Mouse (Mus musculus) stomach, embryonic 14.5 days (tissue): ENCODE results near the gene Capzb. TPM values are rescaled to one million over a fixed set of nuclear protein-coding genes. Genes with fewer than 3 reads are reported as not detected.

Experiments used
- ATAC-seq: fragments of 200-750 bp; cut with Nextera tagmentation; 2 replicates; pipeline ENCODE4 v1.8.0; 2017; ENCODE audit warnings: low read depth, moderate TSS enrichment; ENCODE audit not compliant: insufficient number of reproducible peaks, insufficient read depth, low FRiP score
- H3K27ac ChIP-seq: fragments of 300-500 bp; sonication (generic); 2 replicates; pipeline ENCODE4 v1.5.1; 2014; ENCODE audit warnings: mild to moderate bottlenecking, low read length, moderate library complexity, mixed read lengths
- H3K27me3 ChIP-seq: fragments of 300-500 bp; sonication (generic); 2 replicates; pipeline ENCODE4 v1.6.1; 2014; ENCODE audit warnings: low read length, control low read depth, mixed read lengths; ENCODE audit not compliant: control insufficient read depth, insufficient read depth
- H3K36me3 ChIP-seq: fragments of 300-500 bp; sonication (generic); 2 replicates; pipeline ENCODE4 v1.6.1; 2014; ENCODE audit warnings: mild to moderate bottlenecking, control low read depth, low read length, moderate library complexity, mixed read lengths; ENCODE audit not compliant: control insufficient read depth, insufficient read depth
- H3K4me1 ChIP-seq: fragments of 300-500 bp; sonication (generic); 2 replicates; pipeline ENCODE4 v1.6.1; 2014; ENCODE audit warnings: low read length, control low read depth, mixed read lengths; ENCODE audit not compliant: control insufficient read depth, insufficient read depth
- H3K4me2 ChIP-seq: fragments of 300-500 bp; sonication (generic); replicated peaks from 2 replicates; pipeline ENCODE4 v1.6.1; 2014; ENCODE audit warnings: low read depth, low read length, control low read depth
- H3K4me3 ChIP-seq: fragments of 300-500 bp; sonication (generic); 2 replicates; pipeline ENCODE4 v1.5.1; 2014; ENCODE audit warnings: low read depth, low read length, control low read depth
- H3K9ac ChIP-seq: fragments of 300-500 bp; sonication (generic); replicated peaks from 2 replicates; pipeline ENCODE4 v1.6.1; 2014; ENCODE audit warnings: low read depth, mild to moderate bottlenecking, control low read depth, low read length, moderate library complexity, mixed read lengths
- H3K9me3 ChIP-seq: fragments of 300-500 bp; sonication (generic); 2 replicates; pipeline ENCODE4 v1.6.1; 2016; ENCODE audit warnings: low read depth, low read length, control low read depth; ENCODE audit not compliant: control insufficient read depth
- WGBS: fragments of 180-500 bp; shearing (Covaris S2); extraction: QIAGEN DNeasy Blood & Tissue Kit; methylation state at CpG from one replicate; pipeline ENCODE4 v1.1.7; 2014; 5-methylcytosine and 5-hydroxymethylcytosine counted together
- polyA plus RNA-seq: library from polyadenylated mRNA; unstranded; fragments of >200 nt; fragmentation: Nextera tagmentation; extraction: Ambion mirVana; gene quantifications from 2 replicates; pipeline ENCODE4 v1.2.1, GENCODE M21; 2014

Capzb gene
- polyA plus RNA-seq, 1 experiment from 2014 or later = 280 TPM

DNA sequence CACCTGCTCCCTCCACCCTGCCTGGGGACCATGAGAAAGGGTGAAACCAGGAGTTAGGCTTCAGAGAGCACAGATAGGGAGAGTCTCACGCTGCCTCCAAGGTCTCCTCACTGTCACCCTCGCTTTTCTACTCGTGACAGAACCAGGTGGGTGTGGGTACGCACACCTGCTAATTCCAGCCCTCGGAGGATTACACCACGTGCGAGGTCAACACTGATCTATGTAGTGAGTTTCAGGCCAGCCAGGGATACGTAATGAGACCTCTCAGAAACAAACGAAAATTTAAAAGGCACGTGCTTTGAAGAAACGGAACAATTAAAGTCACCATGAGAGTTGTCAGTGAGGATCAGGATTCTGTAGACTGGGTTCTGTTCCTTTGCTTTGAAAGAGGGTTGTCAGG is 125.8 kb downstream of the Capzb start:
- H3K36me3 ChIP-seq = peaks cover 31% of the 10 kb centered on the region; the same call in 1 of the 2 replicates
- 88% methylated on average over 11 of the region's 11 CpGs for WGBS

DNA sequence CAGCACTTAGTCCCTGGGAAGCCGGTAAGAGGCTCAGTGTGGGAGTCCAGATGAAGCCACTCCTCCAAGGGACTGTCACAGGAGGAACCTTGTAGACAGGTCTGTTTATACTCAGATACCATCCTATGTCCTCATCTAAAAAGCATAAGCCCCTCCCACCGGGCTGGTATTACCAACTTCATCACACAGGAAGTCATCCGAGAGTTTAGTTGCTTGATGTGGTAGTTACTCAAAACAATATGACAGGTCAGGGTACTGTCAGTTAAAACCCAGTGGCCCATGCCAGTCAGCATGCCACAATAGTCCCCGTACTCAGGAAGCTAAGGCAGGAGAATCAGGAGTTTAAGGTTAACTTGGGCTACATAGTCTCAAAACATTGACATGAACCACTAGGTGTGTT is 127.0 kb downstream of the Capzb start:
- Histone ChIP-seq H3K4me2 (no peak overlapping the region), H3K27me3 (no peaks in the 10 kb centered on the region), H3K36me3 (peaks cover 25% of the 10 kb centered on the region; the same call in 1 of the 2 replicates), H3K4me1 (no peaks in the 10 kb centered on the region), H3K27ac (no peak overlapping the region), H3K9ac (no peak overlapping the region), H3K9me3 (no peaks in the 10 kb centered on the region), H3K4me3 (no peak overlapping the region)
- ATAC-seq = no peak
- WGBS = 94% methylated on average over 4 of the region's 4 CpGs

More for the DNA sequence above, 125.8 kb downstream of the Capzb start:
- H3K27me3 ChIP-seq = no peaks in the 10 kb centered on the region
- H3K27ac ChIP-seq = no peak overlapping the region
- no peak for ATAC-seq
- H3K9ac ChIP-seq = no peak overlapping the region
- no peaks in the 10 kb centered on the region for H3K4me1 ChIP-seq
- H3K9me3 ChIP-seq = no peaks in the 10 kb centered on the region
- no peak overlapping the region for H3K4me3 ChIP-seq
- no peak overlapping the region for H3K4me2 ChIP-seq

DNA sequence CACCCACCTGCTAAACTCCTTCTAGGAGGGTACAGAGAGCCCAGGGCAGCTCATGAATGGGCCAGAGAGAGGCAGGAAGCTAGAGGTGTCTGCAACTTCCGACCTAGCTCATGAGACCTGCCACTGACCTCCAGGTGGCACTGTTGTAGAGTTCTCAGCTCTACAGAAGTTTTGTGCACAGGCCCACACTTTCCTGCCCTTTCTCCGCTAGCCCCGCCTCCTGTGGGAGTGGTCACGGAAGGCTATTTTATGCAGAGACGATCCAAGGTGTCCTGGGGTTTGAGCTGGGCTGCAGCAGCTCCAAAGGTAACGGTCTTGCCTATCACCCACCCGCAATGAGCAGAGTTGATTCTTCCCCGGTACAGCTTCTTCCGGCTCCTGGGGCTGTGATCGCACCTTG is 137.9 kb downstream of the Capzb start:
- Histone ChIP-seq H3K9ac (no peak overlapping the region), H3K4me2 (peak overlapping the region; percentile 29; the same call in 1 of the 2 replicates), H3K4me1 (no peaks in the 10 kb centered on the region), H3K27me3 (no peaks in the 10 kb centered on the region), H3K27ac (no peak overlapping the region), H3K4me3 (peak overlapping the region; percentile 11; the same call in 1 of the 2 replicates), H3K36me3 (no peaks in the 10 kb centered on the region), H3K9me3 (no peaks in the 10 kb centered on the region; the same call in 1 of the 2 replicates)
- ATAC-seq = peak; percentile 83; the same call in 1 of the 2 replicates
- WGBS = 9% methylated on average over 10 of the region's 10 CpGs

DNA sequence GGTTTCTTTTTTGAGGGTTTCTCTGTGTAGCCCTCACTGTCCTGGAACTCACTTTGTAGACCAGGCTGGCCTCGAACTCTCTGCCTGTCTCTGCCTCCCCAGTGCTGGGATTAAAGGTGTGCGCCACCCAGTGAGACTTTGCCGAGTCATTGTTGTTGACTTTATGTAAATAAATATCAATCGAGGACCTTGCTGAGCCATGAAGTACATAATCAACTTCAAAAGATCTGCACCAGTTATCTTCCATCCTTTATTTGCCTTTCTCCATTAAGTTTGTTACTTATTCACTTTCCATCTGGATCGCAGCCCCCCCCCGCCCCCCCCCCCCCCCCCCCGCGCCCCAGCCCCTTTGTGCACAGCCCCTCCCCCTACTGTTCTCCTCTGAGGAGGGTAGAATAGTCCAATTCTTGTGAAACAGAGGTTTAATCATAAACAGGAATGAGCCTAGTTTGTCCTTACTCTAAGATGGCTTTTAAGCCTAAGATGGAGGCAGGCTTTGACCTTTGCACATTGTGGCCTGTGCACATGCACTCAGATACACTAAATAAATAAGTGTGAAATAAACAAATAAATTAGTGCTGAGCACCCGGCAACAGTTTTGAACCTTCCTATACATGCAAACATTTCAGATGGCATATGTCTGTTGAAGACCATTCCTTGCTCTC is 142.1 kb downstream of the Capzb start:
- ATAC-seq = no peak
- H3K4me1 ChIP-seq = no peaks in the 10 kb centered on the region
- no peaks in the 10 kb centered on the region; the same call in 1 of the 2 replicates for H3K27me3 ChIP-seq
- H3K4me3 ChIP-seq = no peak overlapping the region
- H3K27ac ChIP-seq = no peak overlapping the region
- no peak overlapping the region for H3K9ac ChIP-seq
- H3K9me3 ChIP-seq = no peaks in the 10 kb centered on the region; the same call in 1 of the 2 replicates
- 44% methylated on average over 9 of the region's 9 CpGs for WGBS
- no peaks in the 10 kb centered on the region for H3K36me3 ChIP-seq
- no peak overlapping the region for H3K4me2 ChIP-seq

DNA sequence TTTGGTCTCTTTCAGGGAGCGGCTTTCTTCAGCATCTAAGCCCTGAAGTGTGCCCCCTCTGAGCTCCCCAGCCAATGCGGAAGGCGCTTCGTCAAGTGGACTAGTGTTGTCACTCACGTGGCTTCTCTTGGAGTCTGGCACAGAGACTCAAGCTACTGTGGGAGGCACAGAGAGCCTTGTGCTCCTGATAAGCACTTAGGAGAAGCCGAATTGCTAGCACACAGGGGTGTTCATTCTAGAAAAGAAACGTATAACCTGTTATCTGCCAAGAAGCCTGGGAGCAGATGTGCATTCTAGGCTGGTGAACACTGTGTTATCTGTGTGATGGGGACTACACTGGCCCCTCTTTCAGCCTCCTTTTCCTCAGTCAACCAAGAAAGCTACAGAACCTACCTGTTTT is 142.8 kb downstream of the Capzb start:
- no peak overlapping the region for H3K4me3 ChIP-seq
- no peaks in the 10 kb centered on the region for H3K4me1 ChIP-seq
- no peak overlapping the region for H3K9ac ChIP-seq
- H3K27ac ChIP-seq = no peak overlapping the region
- WGBS = 51% methylated on average over 7 of the region's 7 CpGs
- no peaks in the 10 kb centered on the region for H3K36me3 ChIP-seq
- peak; percentile 39; the same call in 1 of the 2 replicates for ATAC-seq
- no peaks in the 10 kb centered on the region; the same call in 1 of the 2 replicates for H3K27me3 ChIP-seq
- no peaks in the 10 kb centered on the region; the same call in 1 of the 2 replicates for H3K9me3 ChIP-seq
- no peak overlapping the region for H3K4me2 ChIP-seq

GRCm38 (mm10) chr4:139336822-139337483 is 144.3 kb downstream of the Capzb start:
- peak; percentile 72; the same call in 1 of the 2 replicates for ATAC-seq
- Histone ChIP-seq H3K27ac (no peak overlapping the region), H3K9me3 (no peaks in the 10 kb centered on the region; the same call in 1 of the 2 replicates), H3K27me3 (no peaks in the 10 kb centered on the region; the same call in 1 of the 2 replicates), H3K4me3 (no peak overlapping the region), H3K4me2 (peak overlapping the region; percentile 40), H3K36me3 (no peaks in the 10 kb centered on the region), H3K9ac (no peak overlapping the region), H3K4me1 (no peaks in the 10 kb centered on the region)
- 19% methylated on average over 24 of the region's 24 CpGs for WGBS

DNA sequence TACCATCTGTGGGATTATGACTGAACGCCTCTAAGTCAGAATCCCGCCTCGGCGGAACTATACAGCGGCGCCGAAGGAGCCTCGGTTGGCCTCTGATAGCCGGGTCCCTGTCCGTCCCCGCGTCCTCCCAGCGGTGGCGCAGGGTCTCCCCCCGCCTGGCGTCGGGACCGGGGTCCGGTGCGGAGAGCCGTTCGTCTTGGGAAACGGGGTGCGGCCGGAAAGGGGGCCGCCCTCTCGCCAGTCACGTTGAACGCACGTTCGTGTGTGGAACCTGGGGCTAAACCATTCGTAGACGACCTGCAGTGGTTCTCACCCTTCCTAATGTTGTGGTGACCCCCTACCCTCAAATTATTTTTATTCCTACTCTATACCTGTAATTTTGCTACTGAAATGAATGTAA is 145.4 kb downstream of the Capzb start:
- Histone ChIP-seq H3K9ac (no peak overlapping the region), H3K4me2 (no peak overlapping the region), H3K4me3 (no peak overlapping the region), H3K9me3 (no peaks in the 10 kb centered on the region; the same call in 1 of the 2 replicates), H3K4me1 (no peaks in the 10 kb centered on the region), H3K27me3 (no peaks in the 10 kb centered on the region; the same call in 1 of the 2 replicates), H3K36me3 (no peaks in the 10 kb centered on the region), H3K27ac (no peak overlapping the region)
- 50% methylated on average over 33 of the region's 33 CpGs for WGBS
- no peak for ATAC-seq

DNA sequence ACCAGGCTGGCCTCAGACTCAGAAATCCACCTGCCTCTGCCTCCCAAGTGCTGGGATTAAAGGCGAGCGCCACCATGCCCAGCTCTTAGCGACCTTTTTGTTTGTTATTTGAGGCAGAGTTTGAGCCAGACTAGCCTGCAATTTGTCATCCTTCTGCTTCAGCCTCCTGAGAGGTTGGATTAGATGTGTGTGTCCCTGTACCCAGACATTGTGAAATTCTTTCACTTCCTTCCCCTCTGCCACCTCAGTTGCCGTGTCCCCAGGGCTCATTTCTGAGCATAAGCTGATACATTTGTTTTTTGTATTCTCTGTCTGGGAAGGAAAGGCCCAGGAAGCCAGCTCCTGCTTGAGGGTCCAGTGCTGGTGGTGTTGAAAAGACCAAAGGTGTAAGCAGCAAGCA is 148.1 kb downstream of the Capzb start:
- ATAC-seq = no peak
- 61% methylated on average over 4 of the region's 4 CpGs for WGBS
- Histone ChIP-seq H3K27me3 (no peaks in the 10 kb centered on the region; the same call in 1 of the 2 replicates), H3K9me3 (no peaks in the 10 kb centered on the region), H3K27ac (no peak overlapping the region), H3K36me3 (no peaks in the 10 kb centered on the region), H3K4me3 (no peak overlapping the region), H3K4me1 (no peaks in the 10 kb centered on the region), H3K9ac (no peak overlapping the region), H3K4me2 (no peak overlapping the region)
